ENCODE assay signal across 8 mouse cellular contexts in the genomic region with DNA sequence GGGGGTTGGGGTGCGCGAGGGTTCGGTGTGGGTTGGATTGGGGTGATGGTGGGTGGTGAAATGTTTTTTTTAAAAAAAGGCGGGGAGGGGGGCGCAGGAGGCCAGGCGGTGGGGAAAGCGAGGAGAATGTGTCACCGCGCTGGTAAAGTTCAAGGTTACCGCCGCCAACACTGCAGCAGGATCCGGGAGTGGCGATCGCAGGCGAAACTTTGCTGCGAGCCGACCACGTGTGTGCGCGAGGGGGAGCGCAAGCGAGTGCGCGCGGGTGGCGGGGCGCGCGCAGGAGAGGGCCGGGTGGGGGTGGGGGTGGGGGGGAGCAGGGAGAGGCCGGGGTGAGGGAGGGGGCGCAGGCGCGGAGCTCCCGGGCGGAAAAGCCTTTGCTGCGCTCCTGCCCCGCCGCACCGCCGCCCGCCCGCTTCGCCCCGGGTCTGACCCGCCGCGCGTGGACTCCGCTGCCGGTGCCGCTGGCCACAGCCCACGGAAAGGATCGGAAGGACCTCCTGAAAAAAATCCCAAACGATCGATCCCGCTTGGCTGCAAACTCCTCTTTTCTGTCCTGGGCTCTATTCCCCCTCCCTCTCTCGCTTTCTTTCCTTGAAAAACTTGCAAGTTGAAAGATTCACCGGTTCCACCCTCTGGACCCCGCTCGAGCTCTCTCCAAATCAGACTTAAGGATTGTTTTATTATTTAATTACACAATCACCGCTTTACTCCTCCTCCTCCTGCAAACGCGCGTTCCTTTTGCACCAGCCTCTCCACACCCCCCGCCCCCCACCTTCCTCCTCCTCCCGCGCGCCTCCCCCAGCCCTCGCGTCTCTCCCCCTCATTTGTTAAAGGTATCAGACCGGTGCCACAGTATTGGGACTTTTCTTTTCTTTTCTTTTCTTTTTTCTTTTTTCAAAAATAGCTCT.
A peak's percentile ranks its signal among the peaks of the same experiment; 100 is the strongest.
DNase-seq lines count a peak whose midpoint lies in the region; ATAC-seq and TF ChIP-seq lines count a peak whose summit lies in the region.

No protein-coding gene starts in this region.

- no peaks in the 10 kb centered on the region for H3K27me3 ChIP-seq in E14TG2a.4 (ENCODE audit: insufficient read depth, low read length)
- H3K27me3 ChIP-seq in forebrain, embryonic 14.5 days (replicated peaks; ENCODE audit: control insufficient read depth, insufficient read depth, low read length) = no peaks in the 10 kb centered on the region

- TF ChIP-seq CTCF in E14TG2a.4 (conservative IDR thresholded peaks at IDR 0.05; ENCODE audit: low read length) = no peak
- no peak for TF ChIP-seq CTCF in lung, adult 2 months (IDR thresholded peaks at IDR 0.05; ENCODE audit: insufficient read depth, low read length)

- peak; percentile 83; the same call in 1 of the 2 replicates for TF ChIP-seq POLR2A in lung, adult 2 months (IDR thresholded peaks at IDR 0.05; ENCODE audit: borderline replicate concordance, extremely low read depth, low read depth, low read length)

- H3K4me2 ChIP-seq in forebrain, embryonic 14.5 days (ENCODE audit: low read length) = peak overlapping the region; percentile 85

- H3K36me3 ChIP-seq in E14TG2a.4 (ENCODE audit: insufficient read depth, low read length) = no peaks in the 10 kb centered on the region
- H3K36me3 ChIP-seq in forebrain, embryonic 14.5 days (ENCODE audit: control insufficient read depth, insufficient read depth, low read length) = no peaks in the 10 kb centered on the region

- intact Hi-C loops in heart, postnatal 10 days (cut with DNase I) = loop anchor here (2.0 to 10.0 kb wide), 6 partner anchors 63 to 941 kb away; no protein-coding TSS in a partner anchor

- H3K4me1 ChIP-seq in E14TG2a.4 (replicated peaks; ENCODE audit: low read depth, low read length) = peaks cover 49% of the 10 kb centered on the region
- no peaks in the 10 kb centered on the region for H3K4me1 ChIP-seq in forebrain, embryonic 14.5 days (ENCODE audit: control insufficient read depth, insufficient read depth, low read length)
- peaks cover 8% of the 10 kb centered on the region for H3K4me1 ChIP-seq in lung, adult 2 months (ENCODE audit: control insufficient read depth, insufficient read depth, low read length)

- H3K27ac ChIP-seq in forebrain, embryonic 14.5 days (ENCODE audit: low read depth, low read length) = peak overlapping the region; percentile 100

- ATAC-seq in forebrain, embryonic 14.5 days = peak; percentile 40

- peak; percentile 76 for DNase-seq in brain, embryonic 18.5 days (ENCODE audit: low read depth, low spot score)
- peak; percentile 94 for DNase-seq in forebrain, embryonic 14.5 days (ENCODE audit: low spot score)
- peak; percentile 84 to 85 for DNase-seq in heart, postnatal 10 days
- peak; percentile 80 to 88 for DNase-seq in kidney, postnatal 4 days
- peak; percentile 74 for DNase-seq in lung, adult 2 months
- peak; percentile 86 for DNase-seq in retina, postnatal 1 day
- DNase-seq in thymus, postnatal 10 days (ENCODE audit: low spot score in 2 of 2) = no peak

- no peaks in the 10 kb centered on the region for H3K9me3 ChIP-seq in E14TG2a.4 (ENCODE audit: low read length)
- H3K9me3 ChIP-seq in forebrain, embryonic 14.5 days (replicated peaks; ENCODE audit: control insufficient read depth, low read length) = no peaks in the 10 kb centered on the region

- peak overlapping the region; percentile 86 for H3K4me3 ChIP-seq in E14TG2a.4 (replicated peaks; ENCODE audit: low read length)
- peak overlapping the region; percentile 91 for H3K4me3 ChIP-seq in forebrain, embryonic 14.5 days (ENCODE audit: low read depth, low read length)
- H3K4me3 ChIP-seq in lung, adult 2 months (replicated peaks; ENCODE audit: extremely low read depth, low read depth, low read length) = peak overlapping the region; percentile 92

- peak overlapping the region; percentile 98 for H3K9ac ChIP-seq in forebrain, embryonic 14.5 days (ENCODE audit: low read length)

- WGBS in forebrain, embryonic 14.5 days = 1% methylated on average over 64 of the region's 72 CpGs
- 1% methylated on average over 72 of the region's 72 CpGs for WGBS in lung, adult 2 months

Comparison
In these comparisons a context has a peak if more than half of its experiments do, and no peak if none do; other contexts are left out.
1. DNase-seq: peak in brain, embryonic 18.5 days (single experiment), forebrain, embryonic 14.5 days (single experiment), heart, postnatal 10 days (2 of 2), kidney, postnatal 4 days (2 of 2), lung, adult 2 months (single experiment) and retina, postnatal 1 day (single experiment); none in thymus, postnatal 10 days (0 of 2).
2. Peak in every context shown above with its lines, with median percentiles within 50 percentile points of each other: H3K4me3 ChIP-seq.